Mouse (Mus musculus) embryonic facial prominence, embryonic 11.5 days (tissue): ENCODE measurements around the gene Daam1. TPM values are rescaled to one million over a fixed set of nuclear protein-coding genes. Genes with fewer than 3 reads are reported as not detected.

ENCODE experiments used
- ATAC-seq: fragments of 200-750 bp; cut with Nextera tagmentation; replicated peaks from 2 replicates; pipeline ENCODE4 v1.8.0; 2017; ENCODE audit warnings: low read depth; ENCODE audit not compliant: insufficient number of reproducible peaks, low FRiP score, low TSS enrichment
- DNase-seq: peaks from one replicate; pipeline ENCODE4 v3.0.0-alpha.2; 2015; ENCODE audit warnings: low spot score
- H3K27ac ChIP-seq: fragments of 300-500 bp; sonication (generic); replicated peaks from 2 replicates; pipeline ENCODE4 v1.5.1; 2014; ENCODE audit warnings: mild to moderate bottlenecking, low read depth, low read length, control low read depth
- H3K27me3 ChIP-seq: fragments of 300-500 bp; sonication (generic); 2 replicates; pipeline ENCODE4 v1.6.1; 2014; ENCODE audit warnings: mild to moderate bottlenecking, low read length, moderate library complexity, mixed read lengths; ENCODE audit not compliant: control insufficient read depth, insufficient read depth
- H3K36me3 ChIP-seq: fragments of 300-500 bp; sonication (generic); replicated peaks from 2 replicates; pipeline ENCODE4 v1.6.1; 2014; ENCODE audit warnings: low read depth, mild to moderate bottlenecking, low read length, moderate library complexity, mixed read lengths; ENCODE audit not compliant: control insufficient read depth, insufficient read depth
- H3K4me1 ChIP-seq: fragments of 300-500 bp; sonication (generic); 2 replicates; pipeline ENCODE4 v1.6.1; 2014; ENCODE audit warnings: low read length, mixed read lengths; ENCODE audit not compliant: control insufficient read depth, insufficient read depth
- H3K4me2 ChIP-seq: fragments of 300-500 bp; sonication (generic); 2 replicates; pipeline ENCODE4 v1.6.1; 2014; ENCODE audit warnings: low read depth, mild to moderate bottlenecking, control low read depth, low read length, moderate library complexity
- H3K4me3 ChIP-seq: fragments of 300-500 bp; sonication (generic); 2 replicates; pipeline ENCODE4 v1.5.1; 2014; ENCODE audit warnings: low read depth, low read length, control low read depth
- H3K9ac ChIP-seq: fragments of 300-500 bp; sonication (generic); replicated peaks from 2 replicates; pipeline ENCODE4 v1.6.1; 2014; ENCODE audit warnings: mild to moderate bottlenecking, control low read depth, low read length
- H3K9me3 ChIP-seq: fragments of 300-500 bp; sonication (generic); replicated peaks from 2 replicates; pipeline ENCODE4 v1.6.1; 2016; ENCODE audit warnings: mild to moderate bottlenecking, low read length, inconsistent platforms, mixed read lengths; ENCODE audit not compliant: control insufficient read depth
- WGBS: fragments of 180-500 bp; shearing (Covaris S2); extraction: QIAGEN DNeasy Blood & Tissue Kit; methylation state at CpG from one replicate; pipeline ENCODE4 v1.1.7; 2014; 5-methylcytosine and 5-hydroxymethylcytosine counted together
- polyA plus RNA-seq: library from polyadenylated mRNA; unstranded; fragments of >200 nt; fragmentation: Nextera tagmentation; extraction: Ambion mirVana; gene quantifications from 2 replicates; pipeline ENCODE4 v1.2.1, GENCODE M21; 2014

Daam1 gene
- polyA plus RNA-seq, 1 experiment from 2014 or later = 16.3 TPM

- no peak overlapping the region for H3K9ac ChIP-seq
- DNase-seq = no peak
- H3K4me2 ChIP-seq = no peak overlapping the region
- H3K36me3 ChIP-seq = no peaks in the 10 kb centered on the region; the same call in 1 of the 2 replicates
- H3K27me3 ChIP-seq = no peaks in the 10 kb centered on the region
- no peak for ATAC-seq
- no peaks in the 10 kb centered on the region for H3K9me3 ChIP-seq
- WGBS = 92% methylated on average over 3 of the region's 3 CpGs
- no peak overlapping the region for H3K4me3 ChIP-seq
- no peak overlapping the region for H3K27ac ChIP-seq
- H3K4me1 ChIP-seq = no peaks in the 10 kb centered on the region
These were observed 130.8 kb downstream of the Daam1 start for GRCm38 (mm10) chr12:71961671-71962070.

GRCm38 (mm10) chr12:71962616-71963015, 131.7 kb downstream of the Daam1 start:
- DNase-seq = no peak
- no peak overlapping the region for H3K9ac ChIP-seq
- H3K27ac ChIP-seq = no peak overlapping the region
- H3K27me3 ChIP-seq = no peaks in the 10 kb centered on the region
- H3K4me1 ChIP-seq = no peaks in the 10 kb centered on the region
- H3K9me3 ChIP-seq = no peaks in the 10 kb centered on the region
- no peaks in the 10 kb centered on the region; the same call in 1 of the 2 replicates for H3K36me3 ChIP-seq
- no peak overlapping the region for H3K4me2 ChIP-seq
- ATAC-seq = no peak
- WGBS = 71% methylated on average over 4 of the region's 4 CpGs
- H3K4me3 ChIP-seq = no peak overlapping the region

- H3K36me3 ChIP-seq = no peaks in the 10 kb centered on the region
- ATAC-seq (no peak), DNase-seq (no peak)
- no peaks in the 10 kb centered on the region for H3K27me3 ChIP-seq
- H3K27ac ChIP-seq = no peak overlapping the region
- H3K9ac ChIP-seq = no peak overlapping the region
- no peaks in the 10 kb centered on the region for H3K4me1 ChIP-seq
- WGBS = 74% methylated on average over 4 of the region's 4 CpGs
- no peak overlapping the region for H3K4me3 ChIP-seq
- H3K4me2 ChIP-seq = no peak overlapping the region
- no peaks in the 10 kb centered on the region for H3K9me3 ChIP-seq
These were observed 137.7 kb downstream of the Daam1 start for GRCm38 (mm10) chr12:71968592-71968991.

GRCm38 (mm10) chr12:71969022-71969421, 138.1 kb downstream of the Daam1 start:
- Histone ChIP-seq H3K27me3 (no peaks in the 10 kb centered on the region), H3K9me3 (no peaks in the 10 kb centered on the region), H3K27ac (no peak overlapping the region), H3K4me2 (no peak overlapping the region), H3K36me3 (no peaks in the 10 kb centered on the region), H3K9ac (no peak overlapping the region), H3K4me3 (no peak overlapping the region), H3K4me1 (no peaks in the 10 kb centered on the region)
- DNase-seq (no peak), ATAC-seq (no peak)
- 46% methylated on average over 3 of the region's 3 CpGs for WGBS

GRCm38 (mm10) chr12:71969439-71969838, 138.6 kb downstream of the Daam1 start:
- Histone ChIP-seq H3K4me1 (no peaks in the 10 kb centered on the region), H3K27ac (no peak overlapping the region), H3K4me2 (no peak overlapping the region), H3K4me3 (no peak overlapping the region), H3K36me3 (no peaks in the 10 kb centered on the region), H3K9ac (no peak overlapping the region), H3K27me3 (no peaks in the 10 kb centered on the region), H3K9me3 (no peaks in the 10 kb centered on the region)
- DNase-seq (no peak), ATAC-seq (no peak)
- WGBS = 77% methylated on average over 9 of the region's 9 CpGs

- Histone ChIP-seq H3K9me3 (no peaks in the 10 kb centered on the region), H3K27me3 (no peaks in the 10 kb centered on the region), H3K9ac (no peak overlapping the region), H3K4me2 (no peak overlapping the region), H3K4me1 (no peaks in the 10 kb centered on the region), H3K36me3 (no peaks in the 10 kb centered on the region), H3K27ac (no peak overlapping the region), H3K4me3 (no peak overlapping the region)
- ATAC-seq (no peak), DNase-seq (no peak)
- 84% methylated on average over 12 of the region's 12 CpGs for WGBS
These were observed 139.2 kb downstream of the Daam1 start for GRCm38 (mm10) chr12:71969941-71970629.

- Histone ChIP-seq H3K36me3 (no peaks in the 10 kb centered on the region), H3K4me1 (no peaks in the 10 kb centered on the region), H3K27me3 (no peaks in the 10 kb centered on the region), H3K27ac (no peak overlapping the region), H3K9me3 (no peaks in the 10 kb centered on the region), H3K4me2 (no peak overlapping the region), H3K4me3 (no peak overlapping the region), H3K9ac (no peak overlapping the region)
- no peak for DNase-seq
- ATAC-seq = no peak
- WGBS = 82% methylated on average over 9 of the region's 9 CpGs
These were observed 140.1 kb downstream of the Daam1 start for GRCm38 (mm10) chr12:71970791-71971654.

GRCm38 (mm10) chr12:71972126-71972525, 141.2 kb downstream of the Daam1 start:
- ATAC-seq = no peak
- Histone ChIP-seq H3K9ac (no peak overlapping the region), H3K27me3 (no peaks in the 10 kb centered on the region), H3K9me3 (no peaks in the 10 kb centered on the region), H3K4me1 (no peaks in the 10 kb centered on the region), H3K27ac (no peak overlapping the region), H3K36me3 (no peaks in the 10 kb centered on the region), H3K4me2 (no peak overlapping the region), H3K4me3 (no peak overlapping the region)
- WGBS = 89% methylated on average over 5 of the region's 5 CpGs
- no peak for DNase-seq
